Mouse (Mus musculus) cerebellum, adult 11-12 months (tissue): ENCODE data around the gene Gsta3.
"Not testable (repeated sequence)": the region's sequence is repeated elsewhere in the genome, so short reads cannot be mapped to it uniquely, and the experiment has no call there.

Experiments
- DNase-seq: peaks from one replicate; pipeline ENCODE4 v3.0.0; 2022

Gsta3 gene

DNA sequence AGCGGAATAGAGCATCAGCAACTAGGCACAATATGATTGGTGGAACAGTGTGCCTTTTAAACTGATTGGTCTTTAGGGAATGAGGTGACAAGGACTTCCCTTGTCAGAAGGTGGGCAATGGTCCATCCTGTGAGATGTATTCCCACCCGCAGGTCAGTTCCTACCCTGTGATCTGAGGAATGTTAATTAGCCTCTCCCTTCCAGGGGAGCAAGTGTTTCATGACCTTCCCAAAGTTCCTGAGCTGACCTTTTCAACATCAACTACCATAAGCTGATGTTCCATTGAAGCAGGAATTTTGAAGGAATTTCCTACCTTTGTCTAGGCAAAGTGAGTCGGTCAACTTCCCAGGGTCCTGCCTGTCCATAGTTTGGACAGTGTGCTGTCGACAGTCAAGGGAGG is 13.5 kb downstream of the Gsta3 start:
- no peak for DNase-seq

DNA sequence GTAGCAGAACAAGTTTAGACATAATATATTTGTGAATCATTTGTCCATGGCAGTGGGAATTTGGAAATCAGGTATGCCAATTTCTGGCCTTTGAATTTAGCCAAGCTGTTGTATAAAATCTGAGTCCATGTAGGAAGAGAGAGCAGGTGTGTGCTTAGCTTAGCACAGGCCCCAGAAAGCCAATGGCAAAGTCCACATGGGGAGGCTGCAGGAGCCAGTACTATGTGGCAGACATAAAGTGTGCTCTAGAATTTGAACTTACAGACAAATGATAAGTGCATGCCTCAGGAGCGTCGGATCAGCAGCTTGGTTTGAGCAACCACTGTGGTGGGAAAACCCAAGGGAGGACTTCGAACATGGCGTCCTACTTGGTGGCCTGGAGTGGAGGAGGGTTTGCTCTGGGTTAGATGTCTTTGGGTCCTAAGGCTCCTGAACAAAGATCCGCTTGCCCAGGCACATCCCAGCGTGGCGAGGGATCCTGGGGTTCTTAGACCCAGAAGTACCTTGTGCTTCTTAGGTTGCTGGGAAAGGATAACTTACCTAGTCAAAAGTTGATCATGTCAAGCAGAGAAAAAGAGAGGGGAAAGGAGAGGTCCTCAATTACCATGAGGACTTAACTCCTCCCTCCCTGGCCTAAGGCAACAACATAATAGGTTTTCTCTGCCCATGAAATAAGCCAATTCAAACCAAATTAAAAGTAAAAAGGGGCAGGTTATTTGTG is 15.4 kb downstream of the Gsta3 start:
- DNase-seq, result no peak

DNA sequence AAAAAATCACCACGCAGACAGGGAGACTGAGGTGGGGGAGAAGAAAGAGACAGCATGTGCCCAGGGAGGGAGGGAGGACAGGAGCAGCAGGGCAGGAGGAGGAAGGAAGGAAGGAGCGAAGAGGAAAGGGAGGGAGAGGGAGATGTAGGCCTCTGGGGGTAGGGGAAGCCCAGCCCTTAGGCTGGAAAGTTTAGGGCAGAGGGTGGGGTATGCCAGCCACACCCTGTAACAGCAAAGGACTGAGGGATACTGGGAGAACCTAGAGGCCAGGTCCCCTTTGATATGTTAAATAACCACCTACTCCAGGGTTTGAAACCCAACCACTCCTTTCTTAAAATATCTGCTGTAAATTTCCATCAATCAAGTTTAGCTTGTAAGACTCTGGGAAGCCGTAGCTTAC is 16.0 kb downstream of the Gsta3 start:
- DNase-seq, result no peak

DNA sequence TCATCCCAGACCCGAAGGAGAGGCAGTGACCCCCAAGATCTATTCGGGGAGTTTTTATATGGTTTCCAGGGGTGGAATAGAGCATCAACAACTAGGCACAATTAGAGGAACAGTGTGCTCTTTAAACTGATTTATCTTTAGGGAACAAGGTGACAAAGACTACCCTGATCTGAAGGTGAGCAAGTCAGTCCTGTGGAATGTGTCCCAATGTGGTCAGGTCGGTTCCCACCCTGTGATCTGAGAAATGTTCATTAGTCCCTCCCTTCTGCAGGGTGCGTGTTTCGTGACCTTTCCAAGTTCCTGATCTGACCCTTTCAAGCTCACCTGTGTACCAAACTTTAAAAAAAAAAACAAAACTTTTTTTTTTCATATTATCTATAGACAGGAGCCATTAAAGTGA is 16.5 kb downstream of the Gsta3 start:
- DNase-seq, result no peak

DNA sequence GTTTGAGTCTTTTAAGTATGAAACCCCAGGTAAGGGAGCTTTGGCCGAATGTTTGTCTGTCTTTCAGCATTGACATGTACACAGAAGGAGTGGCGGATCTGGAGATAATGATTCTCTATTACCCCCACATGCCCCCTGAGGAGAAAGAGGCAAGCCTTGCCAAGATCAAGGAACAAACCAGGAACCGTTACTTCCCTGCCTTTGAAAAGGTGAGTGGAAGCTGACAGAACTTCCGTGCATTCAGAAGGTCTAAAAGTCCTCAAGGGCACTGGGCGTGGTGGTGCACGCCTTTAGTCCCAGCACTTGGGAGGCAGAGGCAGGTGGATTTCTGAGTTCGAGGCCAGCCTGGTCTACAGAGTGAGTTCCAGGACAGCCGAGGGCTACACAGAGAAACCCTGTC is 19.6 kb downstream of the Gsta3 start:
- not testable (repeated sequence) for DNase-seq

DNA sequence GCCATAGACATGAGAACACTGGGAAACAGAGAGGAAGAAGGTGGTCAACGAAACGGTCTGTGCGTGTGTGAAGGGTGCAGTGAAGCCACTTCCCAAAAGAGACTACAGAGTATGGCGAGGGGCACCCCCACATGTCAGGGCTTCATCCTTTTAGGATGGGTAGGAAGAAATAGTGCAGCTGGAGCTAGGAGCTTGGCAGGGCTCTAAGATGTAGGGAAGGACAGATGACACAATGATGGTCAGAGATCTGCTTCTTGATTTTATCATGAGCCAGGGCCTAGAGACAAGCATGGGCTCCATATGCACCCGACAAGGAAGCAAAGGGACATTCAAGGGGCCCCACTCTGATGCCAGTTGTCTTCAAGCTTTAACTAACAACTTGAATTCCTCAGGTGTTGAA is 22.0 kb downstream of the Gsta3 start:
- no peak for DNase-seq

DNA sequence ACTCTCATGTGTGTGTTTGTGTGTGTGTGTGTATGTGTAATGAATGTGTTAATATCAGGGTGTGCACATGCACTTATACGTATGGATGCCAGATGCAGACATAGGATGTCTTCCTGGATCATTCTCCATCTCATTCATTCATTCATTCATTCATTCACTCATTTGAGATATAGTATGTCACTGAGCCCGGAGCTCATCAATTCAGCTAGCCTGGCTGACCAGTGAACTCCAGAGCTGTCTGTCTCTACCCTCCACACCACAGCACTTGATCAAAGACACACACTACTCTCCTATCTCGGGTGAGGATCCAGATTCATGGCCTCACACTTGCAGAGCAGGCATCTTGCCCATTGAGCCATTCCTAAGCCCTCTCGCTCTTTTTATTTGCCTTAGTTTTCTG is 23.6 kb downstream of the Gsta3 start:
- no peak for DNase-seq

DNA sequence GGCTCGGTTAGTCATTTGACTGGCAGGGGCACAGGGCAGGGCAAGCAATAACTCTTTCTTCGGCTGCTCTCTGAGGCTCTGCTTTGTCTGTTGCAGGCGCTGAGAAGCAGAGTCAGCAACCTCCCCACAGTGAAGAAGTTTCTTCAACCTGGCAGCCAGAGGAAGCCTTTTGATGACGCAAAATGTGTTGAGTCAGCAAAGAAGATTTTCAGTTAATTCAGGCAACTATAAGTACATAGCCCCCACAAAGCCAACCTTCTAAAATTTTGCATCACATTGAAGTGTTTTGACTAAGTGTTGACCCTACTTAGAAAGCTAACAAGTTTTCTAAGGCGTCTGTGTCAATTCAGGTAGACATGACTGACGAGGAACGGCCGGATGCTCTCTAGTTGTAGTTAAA is 24.4 kb downstream of the Gsta3 start:
- no peak for DNase-seq

DNA sequence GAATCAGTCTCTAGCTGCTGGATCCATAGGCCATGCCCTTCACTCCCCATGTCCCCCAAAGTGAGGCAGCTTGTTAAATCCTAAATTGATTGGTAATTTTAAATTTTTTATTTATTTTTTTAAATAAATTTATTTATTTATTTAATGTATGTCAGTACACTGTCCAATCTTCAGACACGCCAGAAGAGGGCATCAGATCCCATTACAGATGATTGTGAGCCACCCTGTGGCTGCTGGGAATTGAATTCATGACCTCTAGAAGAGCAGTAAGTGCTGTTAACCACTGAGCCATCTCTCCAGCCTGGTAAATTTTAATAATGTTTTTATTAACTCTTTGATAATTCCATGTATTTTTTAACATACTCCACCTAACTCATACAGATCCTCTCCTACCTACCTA is 26.4 kb downstream of the Gsta3 start:
- DNase-seq, result no peak

DNA sequence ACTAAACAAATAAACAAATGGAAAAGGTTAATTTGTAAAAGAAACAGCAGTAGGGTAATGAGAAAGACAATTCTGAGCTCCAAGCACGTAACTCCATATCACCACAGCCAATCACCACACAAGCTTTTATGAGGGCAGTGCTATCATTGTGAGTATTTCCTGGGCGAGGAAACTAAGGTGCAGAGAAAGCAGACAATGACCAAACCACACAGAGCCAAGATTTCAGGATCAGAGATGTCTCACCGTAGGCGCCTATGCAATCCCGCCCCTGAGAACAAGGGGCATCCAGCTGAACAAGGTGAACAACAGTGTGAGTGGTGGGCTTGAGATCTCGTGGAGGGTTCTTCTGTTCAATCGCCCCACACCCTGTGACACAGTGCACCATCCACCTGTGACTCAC is 27.1 kb downstream of the Gsta3 start:
- not testable (repeated sequence) for DNase-seq

DNA sequence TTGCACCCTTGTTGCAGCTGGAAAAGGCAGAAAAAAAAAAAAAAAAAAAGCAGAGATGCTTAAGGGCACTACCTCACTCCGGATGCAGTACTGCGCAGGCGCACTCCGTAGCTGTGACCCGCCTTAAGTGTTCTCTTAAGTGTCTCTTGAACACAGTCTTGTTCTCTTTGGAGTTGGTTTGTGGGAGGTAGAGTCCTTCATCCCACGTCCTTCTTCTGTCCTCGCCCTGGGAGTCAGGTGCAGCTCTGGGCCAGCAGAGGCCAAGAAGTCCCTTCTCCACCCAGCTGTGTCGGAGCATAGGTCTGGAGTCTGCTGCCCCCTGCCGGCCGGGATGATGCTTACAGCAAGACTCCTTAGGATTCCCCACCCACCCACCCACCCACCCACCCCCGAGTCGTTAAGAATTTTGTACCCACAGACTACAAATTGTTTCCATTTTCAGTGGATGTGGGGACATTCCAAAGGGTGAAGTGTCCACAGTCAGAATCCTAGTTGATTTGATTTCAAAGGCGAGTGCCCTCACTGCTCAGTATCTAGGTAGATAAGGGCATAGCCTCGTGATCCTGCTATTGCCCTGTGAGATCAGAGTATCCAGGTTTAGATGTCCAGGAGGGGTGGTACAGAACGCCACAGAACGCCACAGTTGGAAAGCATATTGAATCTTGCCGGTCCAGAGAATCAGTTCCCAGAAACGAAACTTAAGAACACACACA is 31.1 kb downstream of the Gsta3 start:
- DNase-seq, result peak; percentile 17

DNA sequence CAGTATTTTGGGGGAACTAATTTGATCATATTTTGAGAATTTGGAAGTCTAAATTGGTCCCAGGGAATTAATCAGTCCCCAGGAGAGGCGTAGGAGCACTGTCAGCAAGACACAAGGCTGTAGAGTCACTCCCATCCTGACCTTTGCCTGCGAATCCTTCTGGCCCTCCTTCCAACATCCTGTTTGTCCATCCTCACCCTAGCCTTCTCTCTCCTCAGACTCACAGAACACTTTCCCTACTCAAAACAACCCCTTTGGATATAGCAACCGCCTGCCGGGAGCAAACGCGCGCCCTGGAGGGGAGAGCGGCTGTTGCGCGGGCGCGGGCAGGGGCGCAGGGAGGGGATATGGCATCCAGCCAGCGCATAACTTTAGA is 31.7 kb downstream of the Gsta3 start:
- DNase-seq, result no peak

DNA sequence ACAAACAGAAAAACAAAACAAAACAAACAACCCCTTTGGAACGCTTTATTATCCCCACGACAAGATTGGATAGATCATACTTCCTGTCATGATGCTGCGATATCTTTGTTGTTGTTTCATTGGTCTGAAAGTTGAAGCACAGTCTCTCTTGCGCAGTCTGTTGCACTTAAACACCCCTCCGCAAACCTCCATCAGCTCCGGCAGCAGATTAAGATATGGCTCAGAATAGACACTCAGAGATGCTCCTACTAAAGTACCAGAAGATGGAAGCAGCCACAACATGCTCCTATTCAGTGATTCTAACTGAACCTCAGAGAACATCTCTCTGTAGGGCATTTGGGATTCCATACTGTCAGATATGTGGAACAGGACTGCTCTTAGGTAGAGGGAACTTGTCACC is 32.7 kb downstream of the Gsta3 start:
- no peak for DNase-seq

DNA sequence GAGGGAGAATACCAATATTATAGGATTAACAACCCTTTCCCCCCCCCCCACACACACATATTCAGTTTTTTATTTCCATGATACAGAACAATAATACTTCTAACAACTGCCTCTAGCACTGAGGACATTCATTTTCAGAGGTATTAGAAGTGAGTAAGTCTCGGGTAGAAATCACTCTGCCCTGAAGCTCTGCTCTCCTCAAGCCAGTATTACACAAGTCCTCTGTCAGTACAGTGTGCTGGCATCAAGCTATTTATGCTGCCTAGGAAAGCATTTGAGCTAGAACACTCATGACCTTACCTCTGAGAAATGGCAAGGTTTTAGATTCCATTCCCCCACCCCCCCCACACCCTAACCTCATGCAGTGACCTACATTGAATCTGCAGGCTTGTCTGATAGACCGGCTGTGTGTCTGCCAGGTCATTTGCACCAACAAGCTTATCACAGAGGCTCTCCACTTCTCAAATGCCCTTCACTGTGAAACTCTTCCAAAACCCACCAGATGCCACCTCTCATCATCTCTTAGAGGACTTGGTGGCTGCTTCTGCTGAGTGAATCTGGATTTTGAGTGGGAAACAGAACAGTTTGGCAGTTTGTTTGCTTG is 34.1 kb downstream of the Gsta3 start:
- DNase-seq, result no peak

DNA sequence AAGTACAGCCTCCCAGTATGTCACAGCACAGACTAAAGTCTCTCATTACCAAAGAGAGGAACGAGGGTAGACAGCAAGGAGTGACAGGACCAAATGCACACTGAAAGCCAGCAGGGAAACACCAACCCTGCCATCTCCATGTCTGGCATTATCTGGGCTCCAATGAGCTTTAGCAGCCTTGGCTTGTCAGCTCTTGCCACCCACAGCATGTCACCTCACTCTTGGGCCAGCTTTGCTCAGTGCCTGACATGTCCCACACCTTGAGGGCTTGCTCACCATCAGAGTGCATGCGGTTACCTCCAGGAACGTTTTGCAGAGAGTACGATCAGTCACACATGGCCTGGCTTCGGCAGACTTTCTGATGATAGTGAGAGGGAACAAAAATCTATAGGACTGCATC is 35.0 kb downstream of the Gsta3 start:
- DNase-seq, result not testable (repeated sequence)

DNA sequence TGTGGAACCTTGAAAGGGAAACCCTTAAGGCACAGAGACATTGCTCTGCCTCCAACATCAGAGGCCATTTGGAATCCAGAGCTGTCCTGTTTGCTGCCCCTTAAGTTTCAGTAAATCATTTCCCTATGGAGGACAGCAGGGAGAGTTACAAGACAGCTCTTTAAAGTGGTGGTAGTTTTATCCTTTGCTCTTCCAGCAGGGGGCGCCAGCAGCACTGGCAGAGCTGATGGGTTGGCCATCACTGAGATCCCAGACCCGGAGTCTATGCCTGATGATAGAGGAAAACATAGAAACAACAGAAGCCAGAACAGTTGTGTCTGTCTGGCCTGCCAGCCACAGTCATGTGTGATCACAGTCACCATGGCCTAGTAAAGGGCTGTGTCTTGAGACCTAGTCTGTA is 35.8 kb downstream of the Gsta3 start:
- DNase-seq, result not testable (repeated sequence)

DNA sequence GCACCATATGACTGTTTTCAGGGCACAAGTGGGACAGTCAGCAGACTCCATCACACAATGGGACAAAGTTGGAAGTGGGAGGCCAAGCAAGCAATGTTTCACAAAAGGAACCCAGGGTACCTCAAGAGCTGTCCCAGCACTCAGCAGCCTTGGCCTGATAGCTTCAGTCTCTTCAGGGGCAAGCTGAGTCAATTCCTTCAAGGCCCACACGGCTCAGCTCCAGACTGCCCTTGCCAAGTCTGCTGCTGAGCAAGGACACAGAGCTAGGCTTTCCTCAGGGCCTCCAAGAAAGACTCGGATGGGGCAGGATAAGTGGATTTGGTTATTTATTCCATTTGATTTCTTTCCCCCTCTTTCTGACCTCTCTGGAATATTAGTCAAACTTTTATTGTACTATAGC is 39.9 kb downstream of the Gsta3 start:
- DNase-seq, result no peak

DNA sequence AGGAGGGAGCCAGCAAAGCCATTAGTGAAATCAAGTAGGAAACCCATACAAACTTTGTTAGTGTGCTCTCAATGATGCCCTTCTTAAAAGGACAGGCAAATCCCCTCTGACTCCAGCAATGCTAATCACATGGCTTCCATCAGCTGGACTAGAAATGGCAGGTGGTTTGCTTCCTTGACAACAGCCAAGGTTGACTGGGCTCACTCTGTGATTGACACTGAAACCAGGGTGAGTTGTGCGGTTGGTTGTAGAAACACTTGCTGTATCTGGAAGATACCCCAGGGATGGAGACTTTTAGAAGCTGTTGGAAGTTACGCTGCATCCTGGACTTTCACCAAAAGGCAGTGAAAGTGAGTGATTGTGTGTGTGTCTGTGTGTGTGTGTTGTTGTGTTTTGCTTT is 44.3 kb downstream of the Gsta3 start:
- DNase-seq, result not testable (repeated sequence)

DNA sequence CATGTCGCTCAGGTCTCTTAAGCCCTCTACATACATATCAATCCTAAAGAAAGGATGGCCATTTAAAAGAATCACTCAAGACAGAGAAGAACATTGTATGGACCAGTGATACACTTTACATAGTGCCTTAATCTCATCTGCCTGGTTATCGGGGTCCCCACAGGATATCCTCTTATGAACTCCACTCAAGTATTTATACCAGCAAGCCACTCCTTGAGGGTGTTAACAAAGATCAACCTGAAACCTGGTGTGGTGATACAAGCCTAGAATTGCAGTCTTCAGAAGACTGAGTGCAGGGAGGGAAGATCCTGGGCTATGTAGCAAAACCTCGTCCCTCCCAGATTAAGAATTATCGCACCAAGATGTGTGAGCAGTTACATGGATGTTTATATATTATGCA is 51.0 kb downstream of the Gsta3 start:
- no peak for DNase-seq

DNA sequence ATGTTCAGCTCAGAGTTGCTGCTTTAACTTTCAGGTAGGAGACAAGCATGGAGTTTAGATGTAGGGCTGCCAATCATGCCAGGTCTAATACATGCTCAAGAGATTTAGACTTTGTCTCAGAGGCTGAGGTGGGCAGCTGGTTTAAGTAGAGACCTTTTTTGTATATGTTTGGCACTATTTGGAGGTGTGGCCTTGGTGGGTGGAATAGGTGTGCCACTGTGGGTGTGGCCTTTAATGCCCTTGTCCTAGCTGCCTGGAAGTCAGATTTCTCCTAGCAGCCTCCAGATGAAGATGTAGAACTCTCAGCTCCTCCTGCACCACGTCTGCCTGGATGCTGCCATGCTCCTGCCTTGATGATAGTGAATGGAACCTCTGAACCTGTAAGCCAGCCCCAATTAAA is 52.2 kb downstream of the Gsta3 start:
- DNase-seq, result no peak

DNA sequence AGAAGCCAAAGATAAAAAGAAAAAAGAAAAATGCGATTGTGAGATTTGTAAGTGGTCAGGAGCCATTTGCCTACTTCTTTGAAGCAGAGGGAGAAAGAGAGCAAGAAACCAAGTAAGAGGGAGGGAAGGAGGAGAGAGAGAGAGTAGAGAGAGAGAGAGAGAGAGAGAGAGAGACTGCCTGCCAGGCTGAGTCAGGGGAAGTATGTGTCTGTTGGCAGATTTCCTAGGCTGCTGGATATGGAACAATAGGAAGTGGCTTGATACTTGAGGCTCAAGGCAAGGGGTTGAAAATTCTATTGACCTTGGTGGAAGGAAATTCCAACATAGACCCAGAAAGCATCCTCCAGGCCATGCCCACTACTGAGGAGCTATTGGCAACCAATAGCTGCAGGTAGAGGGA is 55.8 kb downstream of the Gsta3 start:
- no peak for DNase-seq

DNA sequence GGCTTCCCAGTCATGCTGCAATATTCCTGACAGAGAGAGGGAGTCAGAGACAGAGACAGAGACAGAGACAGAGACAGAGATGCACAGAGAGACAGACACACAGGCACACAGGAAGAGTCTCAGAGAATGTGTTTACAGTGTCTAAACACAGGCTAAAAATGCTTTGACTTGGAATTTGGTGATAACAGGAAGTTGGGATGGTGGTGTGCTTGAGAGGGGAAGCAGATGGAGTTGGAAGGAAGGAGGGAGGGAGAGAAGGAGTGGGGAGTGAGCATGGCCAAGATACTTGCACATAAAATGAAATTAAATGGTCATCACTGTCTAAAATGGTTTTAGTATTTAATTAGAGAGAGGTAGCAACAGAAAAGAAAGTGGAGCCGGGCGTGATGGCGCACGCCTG is 57.7 kb downstream of the Gsta3 start:
- DNase-seq, result no peak

DNA sequence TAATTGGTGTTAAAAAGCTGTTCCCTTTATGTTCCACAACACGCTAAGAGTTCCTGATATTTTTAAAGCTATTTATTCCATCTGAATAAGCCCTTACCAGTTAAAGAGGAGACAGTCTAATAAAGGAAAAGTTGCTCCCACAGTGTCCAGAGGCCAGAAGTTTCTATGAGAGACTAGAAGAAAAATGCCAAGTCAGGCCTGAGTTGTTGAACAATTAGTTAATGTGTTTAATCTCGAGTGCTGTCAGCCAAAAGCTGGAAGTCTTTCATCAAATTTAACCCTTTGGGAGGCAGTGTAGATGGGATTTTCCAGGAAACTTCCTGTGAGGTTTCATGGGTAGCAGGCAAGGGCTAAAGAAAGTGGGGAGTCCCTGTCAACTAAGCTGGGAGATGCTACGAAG is 59.4 kb downstream of the Gsta3 start:
- DNase-seq, result no peak

DNA sequence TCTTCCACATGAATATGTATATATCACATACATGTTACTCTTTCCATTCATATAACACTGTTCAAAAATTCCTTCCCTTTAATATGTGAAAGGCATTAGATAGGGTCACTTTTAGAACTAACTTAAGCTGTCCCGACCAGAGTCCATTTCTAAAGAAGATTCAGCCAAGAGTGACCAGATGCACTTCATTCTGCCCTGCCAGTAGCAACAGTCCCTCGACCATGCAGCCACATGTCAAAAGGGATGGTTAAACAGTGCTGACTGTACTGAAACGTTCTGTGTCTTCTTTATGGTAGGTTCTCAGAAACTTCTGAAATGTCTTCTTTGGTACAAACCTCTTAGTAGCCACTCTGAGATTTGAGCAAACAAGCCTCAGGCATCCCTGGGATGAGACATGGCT is 61.3 kb downstream of the Gsta3 start:
- no peak for DNase-seq

DNA sequence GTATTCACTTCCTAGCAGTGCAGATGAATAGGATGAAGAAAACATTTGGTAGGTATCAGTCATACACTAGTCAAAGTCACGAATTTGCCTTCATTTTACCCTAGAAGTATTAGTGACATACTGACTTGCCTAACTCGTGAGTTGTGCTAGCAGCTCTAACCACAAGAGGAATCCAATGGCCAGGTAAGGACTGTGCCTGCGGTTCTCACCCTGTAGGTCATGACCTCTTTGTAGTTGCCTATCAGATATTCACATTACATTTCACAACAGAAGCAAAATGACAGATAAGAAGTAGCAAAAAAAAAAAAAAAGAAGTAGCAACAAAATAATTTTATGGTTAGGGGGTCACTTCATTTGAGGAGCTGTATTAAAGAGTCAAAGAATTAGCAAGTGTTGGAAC is 63.8 kb downstream of the Gsta3 start:
- no peak for DNase-seq
